Comparison of ENCODE assay signal across 26 mouse cellular contexts in the genomic region with DNA sequence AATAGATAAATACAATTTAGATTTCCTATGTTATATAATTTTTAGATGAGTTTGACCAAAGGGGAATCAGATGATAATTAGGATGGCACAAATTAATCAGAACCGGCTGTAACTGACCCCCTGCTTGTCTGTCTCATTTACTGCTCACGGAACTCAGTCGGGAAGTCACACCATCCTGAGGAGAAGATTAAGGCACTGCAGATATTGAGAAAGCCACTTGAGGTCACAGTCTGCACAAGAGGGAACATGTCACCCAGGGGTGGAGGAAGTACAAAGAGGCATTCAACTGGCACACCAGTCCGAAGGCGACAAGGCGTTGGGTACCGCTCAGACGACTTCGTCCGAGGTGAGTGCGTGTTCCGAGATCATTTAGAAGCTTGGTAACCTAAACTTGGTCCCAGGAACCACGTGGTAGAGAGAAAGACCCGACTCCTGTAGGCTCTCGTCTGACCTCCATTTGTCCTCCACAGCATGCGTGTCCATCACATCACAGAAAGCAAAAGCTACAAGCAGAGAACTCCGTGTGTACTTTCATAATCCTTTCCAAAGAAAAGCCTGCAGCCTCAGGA. TPM values are rescaled to one million over a fixed set of nuclear protein-coding genes. Genes with fewer than 3 reads are reported as not detected.
DNase-seq lines count a peak whose midpoint lies in the region; ATAC-seq lines count a peak whose summit lies in the region.
"Had no signal": no experiment of that assay in that cellular context is flagged by ENCODE, and none has a peak within 500 bp of the region (broad histone marks: within the 10 kb centered on the region; RNA-seq: fewer than 3 reads in every experiment).

No protein-coding gene starts in this region.

- peaks cover 27% of the 10 kb centered on the region for H3K4me1 ChIP-seq in liver, embryonic 11.5 days (replicated peaks; ENCODE audit: control insufficient read depth, insufficient read depth, low read length)
- H3K4me1 ChIP-seq in liver, embryonic 13.5 days (replicated peaks) = peaks cover 74% of the 10 kb centered on the region
- H3K4me1 ChIP-seq in megakaryocyte, embryonic 14.5 days = peaks cover 58% of the 10 kb centered on the region
- H3K4me1 ChIP-seq: embryonic facial prominence, embryonic 13.5 days; hindbrain, embryonic 15.5 days; neural tube, embryonic 12.5 days had no signal

- H3K27ac ChIP-seq in liver, embryonic 11.5 days (ENCODE audit: low read depth, low read length) = peak overlapping the region; percentile 98
- peak overlapping the region; percentile 100 for H3K27ac ChIP-seq in liver, embryonic 13.5 days
- H3K27ac ChIP-seq: embryonic facial prominence, embryonic 13.5 days; gastrocnemius, adult 2 months; hindbrain, embryonic 15.5 days; kidney, postnatal 0 days; left cerebral cortex, adult 2 months; neural tube, embryonic 12.5 days had no signal

- H3K27me3 ChIP-seq in liver, embryonic 11.5 days (replicated peaks; ENCODE audit: control insufficient read depth, insufficient read depth, low read length) = no peaks in the 10 kb centered on the region
- no peaks in the 10 kb centered on the region for H3K27me3 ChIP-seq in liver, embryonic 13.5 days
- no peaks in the 10 kb centered on the region for H3K27me3 ChIP-seq in megakaryocyte, embryonic 14.5 days (replicated peaks)
- H3K27me3 ChIP-seq: embryonic facial prominence, embryonic 13.5 days; hindbrain, embryonic 15.5 days; neural tube, embryonic 12.5 days had no signal

- H3K36me3 ChIP-seq in liver, embryonic 11.5 days (ENCODE audit: control insufficient read depth, insufficient read depth, low read length) = no peaks in the 10 kb centered on the region
- no peaks in the 10 kb centered on the region for H3K36me3 ChIP-seq in liver, embryonic 13.5 days
- H3K36me3 ChIP-seq in megakaryocyte, embryonic 14.5 days (replicated peaks; ENCODE audit: low read length) = no peaks in the 10 kb centered on the region
- H3K36me3 ChIP-seq: embryonic facial prominence, embryonic 13.5 days; hindbrain, embryonic 15.5 days; neural tube, embryonic 12.5 days had no signal

- peak overlapping the region; percentile 45 for H3K4me2 ChIP-seq in liver, embryonic 11.5 days
- peak overlapping the region; percentile 64 for H3K4me2 ChIP-seq in liver, embryonic 13.5 days
- H3K4me2 ChIP-seq: embryonic facial prominence, embryonic 13.5 days; hindbrain, embryonic 15.5 days; neural tube, embryonic 12.5 days had no signal

- no peaks in the 10 kb centered on the region for H3K9me3 ChIP-seq in liver, embryonic 11.5 days (ENCODE audit: control insufficient read depth, low read length)
- no peaks in the 10 kb centered on the region for H3K9me3 ChIP-seq in liver, embryonic 13.5 days (replicated peaks)
- no peaks in the 10 kb centered on the region for H3K9me3 ChIP-seq in megakaryocyte, embryonic 14.5 days
- H3K9me3 ChIP-seq: embryonic facial prominence, embryonic 13.5 days; hindbrain, embryonic 15.5 days; neural tube, embryonic 12.5 days had no signal

- no peak for ATAC-seq in liver, embryonic 11.5 days (replicated peaks; ENCODE audit: low FRiP score)
- ATAC-seq in liver, embryonic 13.5 days (ENCODE audit: low read depth) = no peak
- ATAC-seq: forebrain, embryonic 14.5 days had no signal

- WGBS in liver, embryonic 11.5 days = 83% methylated on average over 17 of the region's 17 CpGs
- 75% methylated on average over 17 of the region's 17 CpGs for WGBS in liver, embryonic 13.5 days (ENCODE audit: insufficient replicate concordance)

- no peak overlapping the region for H3K4me3 ChIP-seq in liver, embryonic 11.5 days (ENCODE audit: low read depth, low read length)
- H3K4me3 ChIP-seq in liver, embryonic 13.5 days (replicated peaks) = peak overlapping the region; percentile 40
- peak overlapping the region; percentile 47 for H3K4me3 ChIP-seq in megakaryocyte, embryonic 14.5 days (replicated peaks)
- H3K4me3 ChIP-seq: embryonic facial prominence, embryonic 13.5 days; gastrocnemius, adult 2 months; hindbrain, embryonic 15.5 days; left cerebral cortex, adult 2 months; neural tube, embryonic 12.5 days had no signal

- H3K9ac ChIP-seq in liver, embryonic 11.5 days (ENCODE audit: low read depth, low read length) = 0 out of 2 replicates have a peak overlapping the region, but pooled peaks have one; percentile 39
- H3K9ac ChIP-seq in liver, embryonic 13.5 days = peak overlapping the region; percentile 87
- H3K9ac ChIP-seq: embryonic facial prominence, embryonic 13.5 days; hindbrain, embryonic 15.5 days; neural tube, embryonic 12.5 days had no signal

- peak; percentile 78 for DNase-seq in heart, adult 11 months
- no peak for DNase-seq in heart, adult 8-10 months (ENCODE audit: low spot score)
- no peak for DNase-seq in liver, embryonic 11.5 days (ENCODE audit: low spot score)
- no peak for DNase-seq in liver
- no peak for DNase-seq in liver, embryonic 13.5 days
- no peak for DNase-seq in urinary bladder, postnatal 10 days (ENCODE audit: low spot score)
- DNase-seq in thymus, postnatal 25 days = no peak
- DNase-seq: adrenal gland, adult 2 months; cerebellum, adult 18-20 months; cerebellum, postnatal 25 days; embryo, embryonic 11 days; gastrocnemius, adult 2 months; heart, adult 18-20 months; kidney, adult 2 months; lung, adult 18-20 months; lung, postnatal 10 days; midbrain, embryonic 14.5 days; right cerebral cortex, postnatal 25 days; spleen, adult 18-20 months had no signal

RNA-seq across cellular contexts. Expression of a gene that starts 26.8 kb away (rescaled TPM):
- 10 to 100 TPM in 2 of 4 experiments, 1 to 10 TPM in 2; 7.6 to 13.2 (median 10.0) TPM for total RNA-seq in heart, adult 8-10 months (2022)
- 69.5 and 71.8 TPM in 2 replicates for polyA plus RNA-seq in liver, embryonic 11.5 days (2014; fragmentation: Nextera tagmentation; extraction: Ambion mirVana)
- polyA plus RNA-seq in liver, embryonic 13.5 days (2015; fragmentation: Nextera tagmentation; extraction: Ambion mirVana) = 48.6 and 55.8 TPM in 2 replicates
- 16.4 and 76.5 TPM in 2 replicates for polyA plus RNA-seq in megakaryocyte, embryonic 14.5 days (2012; ENCODE audit: insufficient read depth, low replicate concordance)
